Mouse (Mus musculus) heart, postnatal 14 days (tissue): Measurements from ENCODE around the gene Sept12. TPM values are rescaled to one million over a fixed set of nuclear protein-coding genes. Genes with fewer than 3 reads are reported as not detected.

ENCODE experiments used
- DNase-seq, 2 experiments: peaks; one replicate each; pipeline ENCODE4 v3.0.0; 2021 to 2022
- intact Hi-C: fragments of 180-260 bp; cut with DNase I; formaldehyde crosslinking; loops from one replicate; pipeline ENCODE4 v1.15.1; 2025
- total RNA-seq, 2 experiments: library from RNA; stranded (reverse); gene quantifications; 2 replicates each; pipeline ENCODE4 v1.2.3; 2021

Gene Sept12
- total RNA-seq, 2 experiments from 2014 or later: not detected

GRCm38 (mm10) chr16:4940311-4940850 is 57.3 kb downstream of the Sept12 start:
- intact Hi-C loops: no loop called here
- no peak for DNase-seq

GRCm38 (mm10) chr16:4939412-4939811 is 58.2 kb downstream of the Sept12 start:
- DNase-seq: peak; percentile 22 to 46
- intact Hi-C loops: no loop called here

- intact Hi-C loops: no loop called here
- peak; percentile 95 to 96 for DNase-seq
Observed at GRCm38 (mm10) chr16:4938989-4939388, 58.7 kb downstream of the Sept12 start.

GRCm38 (mm10) chr16:4938461-4938860 is 59.2 kb downstream of the Sept12 start, which contains the start of gene Nudt16l1:
Gene Nudt16l1 (plus strand): TSS chr16:4938761.
- no peak for DNase-seq
- intact Hi-C loops: no loop called here

DNA sequence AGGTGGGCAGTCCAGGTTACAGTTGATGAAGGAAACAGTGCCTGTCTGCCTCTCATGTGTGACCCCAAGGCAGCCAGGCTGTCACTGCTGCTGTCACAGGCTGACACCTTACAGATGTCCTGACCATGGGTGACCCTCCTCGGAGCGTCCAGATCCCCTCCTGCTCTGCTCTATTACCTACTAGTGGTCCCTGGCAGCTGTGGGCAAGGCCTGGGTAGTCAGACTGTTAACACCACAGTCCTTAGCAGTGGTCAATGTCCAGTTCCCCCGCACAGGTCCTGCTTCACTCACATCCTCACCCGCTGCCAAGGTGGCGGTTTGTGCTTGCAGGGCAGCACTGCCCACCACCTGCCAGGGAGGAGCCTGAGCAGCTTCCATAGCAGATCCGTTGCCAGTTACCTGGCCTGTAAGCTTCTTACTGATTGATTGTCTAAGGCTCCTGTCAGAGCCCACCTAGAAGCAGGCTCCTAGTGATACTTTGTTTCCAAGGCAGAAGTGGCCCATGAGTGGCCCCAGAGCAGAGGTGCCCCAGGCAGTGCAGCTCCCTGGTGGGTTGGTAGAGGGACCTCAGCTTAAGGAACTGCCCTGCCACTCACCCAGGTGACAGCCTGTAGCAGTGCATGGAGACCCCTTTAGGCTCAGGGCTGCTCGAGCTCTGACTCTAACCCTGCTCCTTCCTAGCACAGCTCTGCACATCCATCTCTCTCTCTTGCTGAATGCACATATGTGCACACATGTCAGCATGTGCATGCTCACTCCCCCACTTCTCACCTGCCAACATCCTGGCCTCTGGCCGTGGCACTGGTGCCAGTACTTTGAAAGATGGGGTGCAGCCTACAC is 60.1 kb downstream of the Sept12 start:
- intact Hi-C loops: no loop called here
- DNase-seq: no peak

Other genes starting within 250 kb of the Sept12 start
- 10 to 100 TPM; 78.8 to 81.3 TPM for gene Cdip1, start 207.6 kb downstream of the Sept12 start, total RNA-seq
- gene 4930562C15Rik, start 162.4 kb downstream of the Sept12 start, total RNA-seq: under 1 TPM in 1 of 2 experiments, not detected in 1; 0.14 TPM
- 10 to 100 TPM; 21.3 to 23.1 TPM for gene Ubald1, start 117.5 kb downstream of the Sept12 start, total RNA-seq
- 100 to 1,000 TPM; 151 to 161 TPM for gene Mgrn1, start 111.6 kb downstream of the Sept12 start, total RNA-seq
- gene Nudt16l1, start 59.1 kb downstream of the Sept12 start, total RNA-seq: 10 to 100 TPM; 31.4 to 32.3 TPM
- gene Anks3, start 33.6 kb downstream of the Sept12 start, total RNA-seq: 10 to 100 TPM; 15.3 to 16.3 TPM
- not detected for gene Smim22, start 9.4 kb upstream of the Sept12 start, total RNA-seq
- gene Rogdi, start 15.7 kb upstream of the Sept12 start, total RNA-seq: 10 to 100 TPM; 22.8 to 24.8 TPM
- 10 to 100 TPM; 50.9 to 51.0 TPM for gene Glyr1, start 52.0 kb upstream of the Sept12 start, total RNA-seq
- 10 to 100 TPM; 32.9 to 34.6 TPM for gene Ubn1, start 52.2 kb upstream of the Sept12 start, total RNA-seq
- gene Ppl, start 134.6 kb upstream of the Sept12 start, total RNA-seq: 1 to 10 TPM; 3.3 to 3.9 TPM
- under 1 TPM; 0.36 to 0.41 TPM for gene Sec14l5, start 149.3 kb upstream of the Sept12 start, total RNA-seq
- gene Nagpa, start 206.2 kb upstream of the Sept12 start, total RNA-seq: 10 to 100 TPM in 1 of 2 experiments, 1 to 10 TPM in 1; 8.8 to 10.4 TPM
- 10 to 100 TPM; 29.1 to 31.6 TPM for gene AU021092, start 224.4 kb upstream of the Sept12 start, total RNA-seq
- gene Alg1, start 235.8 kb upstream of the Sept12 start, total RNA-seq: 10 to 100 TPM; 14.8 to 15.3 TPM